Mouse (Mus musculus) embryonic facial prominence, embryonic 15.5 days (tissue): ENCODE results near the gene Gm49368. TPM values are rescaled to one million over a fixed set of nuclear protein-coding genes. Genes with fewer than 3 reads are reported as not detected.
"Not testable (repeated sequence)": the region's sequence is repeated elsewhere in the genome, so short reads cannot be mapped to it uniquely, and the experiment has no call there.

Experiments used
- ATAC-seq: fragments of 200-750 bp; cut with Nextera tagmentation; 2 replicates; pipeline ENCODE4 v1.8.0; 2017; ENCODE audit warnings: low read depth, moderate TSS enrichment; ENCODE audit not compliant: insufficient number of reproducible peaks, low FRiP score, low TSS enrichment
- H3K27ac ChIP-seq: fragments of 300-500 bp; sonication (generic); replicated peaks from 2 replicates; pipeline ENCODE4 v1.5.1; 2015; ENCODE audit warnings: mild to moderate bottlenecking, inconsistent platforms
- H3K27me3 ChIP-seq: fragments of 300-500 bp; sonication (generic); 2 replicates; pipeline ENCODE4 v1.6.1; 2015; ENCODE audit warnings: inconsistent platforms
- H3K36me3 ChIP-seq: fragments of 300-500 bp; sonication (generic); 2 replicates; pipeline ENCODE4 v1.6.1; 2015; ENCODE audit warnings: mild to moderate bottlenecking, inconsistent platforms
- H3K4me1 ChIP-seq: fragments of 300-500 bp; sonication (generic); 2 replicates; pipeline ENCODE4 v1.6.1; 2015; ENCODE audit warnings: inconsistent platforms
- H3K4me2 ChIP-seq: fragments of 300-500 bp; sonication (generic); replicated peaks from 2 replicates; pipeline ENCODE4 v1.6.1; 2015; ENCODE audit warnings: mild to moderate bottlenecking, inconsistent platforms
- H3K4me3 ChIP-seq: fragments of 300-500 bp; sonication (generic); replicated peaks from 2 replicates; pipeline ENCODE4 v1.5.1; 2015; ENCODE audit warnings: mild to moderate bottlenecking, inconsistent platforms
- H3K9ac ChIP-seq: fragments of 300-500 bp; sonication (generic); 2 replicates; pipeline ENCODE4 v1.6.1; 2015; ENCODE audit warnings: inconsistent platforms
- H3K9me3 ChIP-seq: fragments of 300-500 bp; sonication (generic); replicated peaks from 2 replicates; pipeline ENCODE4 v1.6.1; 2016; ENCODE audit warnings: inconsistent platforms
- WGBS: fragments of 180-500 bp; shearing (Covaris S2); methylation state at CpG from one replicate; pipeline ENCODE4 v1.1.7; 2015; 5-methylcytosine and 5-hydroxymethylcytosine counted together
- polyA plus RNA-seq: library from polyadenylated mRNA; unstranded; fragments of >200 nt; fragmentation: Nextera tagmentation; extraction: Ambion mirVana; gene quantifications from 2 replicates; pipeline ENCODE4 v1.2.1, GENCODE M21; 2015

Gm49368 gene
- polyA plus RNA-seq = not detected in 2 replicates

DNA sequence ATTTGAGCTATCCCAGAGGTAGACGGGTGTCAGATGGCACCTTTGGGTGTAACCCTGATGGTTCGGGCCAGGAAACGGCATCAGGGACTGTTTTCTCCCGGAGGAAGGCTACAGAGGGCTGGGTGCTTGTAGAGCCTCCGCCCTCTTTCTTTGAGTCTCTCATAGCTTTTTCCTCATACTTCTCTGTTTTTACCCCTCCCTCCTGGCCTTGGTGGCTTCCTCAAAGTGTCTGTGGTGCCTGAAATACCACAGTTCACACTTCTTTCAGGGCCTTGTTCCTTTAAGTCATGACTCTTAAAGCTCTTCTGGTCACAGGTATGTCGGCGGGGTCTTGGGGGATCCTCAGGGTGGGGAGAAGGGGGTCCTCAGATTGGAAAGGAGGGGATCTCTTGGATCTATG is at the start of gene Gm49368, which contains the start of gene Itgam:
TSS of gene Gm49368 (plus strand) at position 228 of the 400 bp plus-strand sequence.
TSS of gene Itgam (plus strand) at position 185 of the 400 bp plus-strand sequence.
- Histone ChIP-seq H3K27me3 (no peaks in the 10 kb centered on the region), H3K9ac (no peak within 1 kb of the TSS), H3K36me3 (no peaks in the 10 kb centered on the region), H3K4me1 (no peaks in the 10 kb centered on the region), H3K9me3 (no peaks in the 10 kb centered on the region), H3K27ac (no peak within 1 kb of the TSS), H3K4me2 (no peak within 1 kb of the TSS), H3K4me3 (no peak within 1 kb of the TSS)
- WGBS = 84% methylated on average over 7 of the region's 7 CpGs
- no peak for ATAC-seq

DNA sequence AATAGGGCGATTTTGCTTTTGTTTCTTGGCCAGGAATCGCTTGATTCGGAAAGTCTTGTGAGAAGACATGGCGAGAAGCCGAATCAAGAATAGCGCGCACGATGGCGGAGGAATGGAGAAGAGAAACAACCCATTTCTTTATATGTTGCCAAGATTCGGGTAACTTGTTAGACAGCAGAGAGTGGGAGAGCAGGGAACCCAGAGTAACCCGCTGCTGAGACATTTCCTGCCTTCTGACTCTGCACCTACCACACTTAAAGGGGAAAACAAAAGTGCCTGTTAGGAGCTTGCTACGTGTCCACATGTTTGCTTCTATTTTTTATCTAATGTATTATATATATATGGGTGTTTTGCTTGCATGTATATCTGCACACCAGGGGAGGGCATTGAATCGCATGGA is 49.4 kb upstream of the Gm49368 start:
- H3K9me3 ChIP-seq = no peaks in the 10 kb centered on the region
- ATAC-seq = no peak
- no peak overlapping the region for H3K4me2 ChIP-seq
- no peaks in the 10 kb centered on the region for H3K36me3 ChIP-seq
- H3K4me3 ChIP-seq = no peak overlapping the region
- H3K27me3 ChIP-seq = no peaks in the 10 kb centered on the region
- no peak overlapping the region for H3K27ac ChIP-seq
- H3K4me1 ChIP-seq = no peaks in the 10 kb centered on the region
- no peak overlapping the region for H3K9ac ChIP-seq
- 90% methylated on average over 13 of the region's 13 CpGs for WGBS

DNA sequence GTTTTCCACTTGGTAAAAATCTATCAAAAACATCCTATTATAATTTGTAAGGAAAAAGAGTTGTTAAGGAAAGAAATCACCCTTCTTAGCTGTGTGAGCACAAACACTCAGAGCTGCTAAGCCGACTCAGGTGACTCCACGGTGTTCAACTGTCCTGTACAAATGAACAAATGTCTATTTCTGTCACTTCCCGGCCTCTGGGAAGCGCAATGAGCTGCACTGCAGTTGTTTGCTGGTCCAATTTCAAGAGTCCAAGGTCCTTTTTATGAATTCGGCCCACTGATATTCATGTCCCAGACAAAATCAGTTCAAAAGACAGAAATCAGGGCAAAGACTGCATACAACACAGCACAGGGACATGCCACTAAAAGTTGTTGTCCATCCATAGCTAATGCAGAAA is 46.3 kb upstream of the Gm49368 start:
- ATAC-seq, H3K27ac ChIP-seq, H3K4me2 ChIP-seq, H3K4me3 ChIP-seq, H3K36me3 ChIP-seq, H3K27me3 ChIP-seq, H3K4me1 ChIP-seq, H3K9me3 ChIP-seq, H3K9ac ChIP-seq: not testable (repeated sequence)
- WGBS = 66% methylated on average over 5 of the region's 5 CpGs

DNA sequence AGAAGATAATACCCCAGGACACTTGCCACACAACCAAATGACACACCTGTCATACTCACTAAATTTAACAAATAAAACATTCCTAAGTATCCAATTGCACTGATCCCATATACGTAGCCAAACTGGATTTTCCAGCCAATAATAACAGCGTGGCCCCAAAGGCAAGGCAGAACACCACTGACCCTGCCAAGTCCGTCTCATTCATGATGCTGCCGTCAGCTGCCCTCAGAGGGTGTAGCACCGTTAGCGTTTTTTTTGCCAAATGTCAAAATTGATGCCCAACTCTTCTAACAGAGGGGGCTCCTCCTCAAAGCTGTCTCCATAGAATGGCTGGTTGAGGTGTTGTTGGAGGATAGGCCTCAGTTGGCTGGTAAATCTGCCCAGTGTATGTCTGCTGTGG is 45.8 kb upstream of the Gm49368 start:
- H3K36me3 ChIP-seq = no peaks in the 10 kb centered on the region
- ATAC-seq = no peak
- H3K4me3 ChIP-seq = no peak overlapping the region
- no peaks in the 10 kb centered on the region for H3K4me1 ChIP-seq
- no peak overlapping the region for H3K9ac ChIP-seq
- H3K27ac ChIP-seq = no peak overlapping the region
- WGBS = 61% methylated on average over 6 of the region's 6 CpGs
- no peaks in the 10 kb centered on the region for H3K27me3 ChIP-seq
- no peak overlapping the region for H3K4me2 ChIP-seq
- H3K9me3 ChIP-seq = no peaks in the 10 kb centered on the region

GRCm38 (mm10) chr7:128018275-128018674 is 44.2 kb upstream of the Gm49368 start:
- Histone ChIP-seq H3K27me3 (no peaks in the 10 kb centered on the region), H3K4me3 (no peak overlapping the region), H3K9ac (no peak overlapping the region), H3K4me1 (no peaks in the 10 kb centered on the region), H3K27ac (no peak overlapping the region), H3K36me3 (no peaks in the 10 kb centered on the region), H3K4me2 (no peak overlapping the region), H3K9me3 (no peaks in the 10 kb centered on the region)
- no peak for ATAC-seq
- 86% methylated on average over 3 of the region's 3 CpGs for WGBS

DNA sequence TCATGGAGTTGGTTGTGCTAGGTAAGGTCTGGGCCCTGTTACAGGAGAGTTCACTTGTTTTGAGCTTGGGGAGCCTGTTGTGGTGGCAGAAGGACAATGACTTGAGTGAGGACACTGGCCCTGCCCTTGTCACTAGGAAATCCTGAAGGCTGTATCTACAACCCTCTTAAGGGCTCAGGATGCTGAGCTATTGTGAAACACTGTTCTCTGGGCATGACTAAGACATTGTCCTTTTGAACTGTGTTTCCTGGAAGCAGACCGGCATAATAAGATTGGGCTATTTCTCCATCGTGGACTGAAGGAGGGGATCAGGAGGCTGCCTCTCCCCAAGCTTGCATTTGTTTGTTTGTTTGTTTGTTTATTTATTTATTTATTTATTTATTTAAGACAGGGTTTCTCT is 43.3 kb upstream of the Gm49368 start:
- H3K4me1 ChIP-seq = no peaks in the 10 kb centered on the region
- ATAC-seq = no peak
- H3K27me3 ChIP-seq = no peaks in the 10 kb centered on the region
- no peaks in the 10 kb centered on the region for H3K36me3 ChIP-seq
- WGBS = 80% methylated on average over 2 of the region's 2 CpGs
- no peak overlapping the region for H3K4me2 ChIP-seq
- no peak overlapping the region for H3K9ac ChIP-seq
- no peaks in the 10 kb centered on the region for H3K9me3 ChIP-seq
- no peak overlapping the region for H3K4me3 ChIP-seq
- H3K27ac ChIP-seq = no peak overlapping the region

GRCm38 (mm10) chr7:128022974-128023373 is 39.5 kb upstream of the Gm49368 start:
- Histone ChIP-seq H3K27me3 (no peaks in the 10 kb centered on the region), H3K4me3 (no peak overlapping the region), H3K4me2 (no peak overlapping the region), H3K27ac (no peak overlapping the region), H3K9me3 (no peaks in the 10 kb centered on the region), H3K36me3 (no peaks in the 10 kb centered on the region), H3K9ac (no peak overlapping the region), H3K4me1 (no peaks in the 10 kb centered on the region)
- no peak for ATAC-seq
- 60% methylated on average over 8 of the region's 8 CpGs for WGBS

DNA sequence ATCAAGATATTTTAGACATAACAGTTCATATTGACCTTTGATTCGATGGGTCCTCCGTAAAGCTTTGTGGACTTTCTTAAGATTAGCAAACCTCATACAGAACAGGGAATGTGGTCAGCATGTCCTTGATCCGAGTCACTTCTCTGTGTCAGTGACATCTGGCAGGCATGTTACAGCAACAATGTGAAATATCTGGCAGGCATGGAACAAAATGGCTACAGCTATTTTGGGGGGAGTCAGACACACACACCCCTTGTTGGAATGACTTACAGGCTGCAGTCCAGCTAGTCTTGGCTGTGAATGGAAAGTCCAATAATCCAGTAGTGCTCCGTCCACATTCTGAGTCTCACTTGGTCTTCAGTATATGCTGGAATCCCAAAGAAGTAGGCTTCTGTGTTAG is 38.9 kb upstream of the Gm49368 start:
- no peak overlapping the region for H3K27ac ChIP-seq
- H3K4me3 ChIP-seq = no peak overlapping the region
- H3K9ac ChIP-seq = no peak overlapping the region
- H3K27me3 ChIP-seq = no peaks in the 10 kb centered on the region
- 81% methylated on average over 4 of the region's 4 CpGs for WGBS
- H3K9me3 ChIP-seq = no peaks in the 10 kb centered on the region
- no peak for ATAC-seq
- no peaks in the 10 kb centered on the region for H3K36me3 ChIP-seq
- H3K4me1 ChIP-seq = no peaks in the 10 kb centered on the region
- H3K4me2 ChIP-seq = no peak overlapping the region

- ATAC-seq = no peak
- Histone ChIP-seq H3K4me2 (no peak overlapping the region), H3K4me1 (no peaks in the 10 kb centered on the region), H3K27ac (no peak overlapping the region), H3K36me3 (no peaks in the 10 kb centered on the region), H3K9me3 (no peaks in the 10 kb centered on the region), H3K9ac (no peak overlapping the region), H3K27me3 (no peaks in the 10 kb centered on the region), H3K4me3 (no peak overlapping the region)
- 90% methylated on average over 9 of the region's 9 CpGs for WGBS
Measured at GRCm38 (mm10) chr7:128024364-128024763, 38.1 kb upstream of the Gm49368 start.

DNA sequence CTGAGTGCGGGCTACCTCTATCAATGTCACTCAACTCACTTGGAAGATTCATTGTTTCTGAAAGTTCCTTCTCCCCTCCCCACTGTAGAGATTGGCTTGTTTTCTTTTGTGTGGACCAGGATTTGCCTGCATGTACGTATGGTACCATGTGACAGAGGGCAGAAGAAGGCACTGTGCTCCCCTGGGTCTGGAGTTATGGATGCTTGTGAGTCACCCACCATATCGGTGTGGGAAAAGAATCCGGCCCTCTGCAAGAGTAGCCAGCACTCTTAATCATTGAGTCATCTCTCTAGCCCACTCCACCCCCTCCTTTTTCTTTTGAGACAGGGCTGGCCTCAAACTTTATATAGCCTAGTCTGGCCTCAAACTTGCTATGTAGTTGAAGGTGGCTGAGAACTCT is 37.6 kb upstream of the Gm49368 start:
- WGBS = 85% methylated on average over 4 of the region's 4 CpGs
- Histone ChIP-seq H3K36me3 (no peaks in the 10 kb centered on the region), H3K4me3 (no peak overlapping the region), H3K27ac (no peak overlapping the region), H3K4me2 (no peak overlapping the region), H3K27me3 (no peaks in the 10 kb centered on the region), H3K9me3 (no peaks in the 10 kb centered on the region), H3K9ac (no peak overlapping the region), H3K4me1 (no peaks in the 10 kb centered on the region)
- no peak for ATAC-seq

- Histone ChIP-seq H3K4me1 (no peaks in the 10 kb centered on the region), H3K36me3 (no peaks in the 10 kb centered on the region), H3K27ac (no peak overlapping the region), H3K9me3 (no peaks in the 10 kb centered on the region), H3K9ac (no peak overlapping the region), H3K4me2 (no peak overlapping the region), H3K27me3 (no peaks in the 10 kb centered on the region), H3K4me3 (no peak overlapping the region)
- ATAC-seq = no peak
- WGBS = 72% methylated on average over 4 of the region's 4 CpGs
Measured at GRCm38 (mm10) chr7:128025381-128025780, 37.1 kb upstream of the Gm49368 start.

DNA sequence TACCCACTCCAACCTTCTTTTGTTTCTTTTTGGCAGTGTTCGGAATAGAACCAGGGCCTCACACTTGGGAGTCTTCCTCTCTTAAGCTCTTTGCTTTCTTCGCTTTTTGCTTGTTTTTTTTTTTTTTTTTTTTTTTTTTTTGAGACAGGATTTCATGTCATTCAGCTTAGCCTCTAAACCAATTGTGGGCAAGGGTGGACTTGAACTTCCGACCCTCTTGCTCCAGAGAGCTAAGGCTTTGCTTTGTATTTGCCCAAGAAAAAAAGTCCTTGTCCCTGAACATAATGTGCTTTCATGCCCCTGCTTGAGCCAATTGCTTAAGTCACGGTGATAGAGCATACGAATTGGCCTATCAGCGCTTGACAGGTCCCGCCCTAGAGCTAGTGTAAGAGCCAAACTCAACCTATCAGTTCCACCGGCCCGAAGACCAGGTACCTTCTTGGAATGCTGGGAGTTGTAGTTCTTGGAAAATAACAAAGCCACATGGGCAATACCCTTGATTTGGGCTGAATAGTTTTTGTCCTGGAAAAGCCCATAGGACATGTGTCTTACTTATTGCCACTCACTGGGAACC is 31.0 kb upstream of the Gm49368 start:
- Histone ChIP-seq H3K36me3 (no peaks in the 10 kb centered on the region), H3K4me2 (no peak overlapping the region), H3K27me3 (no peaks in the 10 kb centered on the region), H3K4me3 (no peak overlapping the region), H3K4me1 (no peaks in the 10 kb centered on the region), H3K27ac (no peak overlapping the region), H3K9ac (no peak overlapping the region), H3K9me3 (no peaks in the 10 kb centered on the region)
- ATAC-seq = no peak; the same call in 1 of the 2 replicates
- 38% methylated on average over 9 of the region's 9 CpGs for WGBS
